In the genomic region with DNA sequence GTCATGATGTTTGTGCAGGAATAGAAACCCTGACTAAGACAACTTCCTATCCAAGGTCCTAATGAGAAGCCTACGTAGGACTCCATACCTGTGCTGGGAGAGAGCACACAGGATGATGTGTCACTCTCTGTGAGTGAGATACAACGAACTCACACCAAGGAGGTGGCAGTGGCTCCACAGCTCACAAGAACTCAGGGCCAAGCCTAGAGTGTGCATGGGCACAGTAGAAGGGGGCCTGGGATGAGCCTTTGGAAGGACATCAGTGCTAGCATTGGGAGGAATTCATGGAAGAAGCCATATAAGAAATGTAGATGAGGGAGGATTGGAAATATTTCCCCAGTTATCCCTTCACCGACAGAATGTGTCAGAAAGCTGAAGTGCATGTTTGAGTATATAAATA, we compare ENCODE assay signal across 19 mouse cellular contexts. TPM values are rescaled to one million over a fixed set of nuclear protein-coding genes. Genes with fewer than 3 reads are reported as not detected.
"Had no signal": no experiment of that assay in that cellular context is flagged by ENCODE, and none has a peak within 500 bp of the region (broad histone marks: within the 10 kb centered on the region; RNA-seq: fewer than 3 reads in every experiment).

No protein-coding gene starts in this region.

- H3K9ac ChIP-seq: intestine, embryonic 15.5 days; kidney, embryonic 15.5 days; limb, embryonic 13.5 days; lung, embryonic 14.5 days; stomach, embryonic 15.5 days had no signal

- H3K4me1 ChIP-seq: kidney, embryonic 15.5 days; limb, embryonic 13.5 days; stomach, embryonic 15.5 days had no signal

- H3K4me3 ChIP-seq: intestine, embryonic 15.5 days; kidney, embryonic 15.5 days; limb, embryonic 10.5 days; limb, embryonic 13.5 days; stomach, embryonic 15.5 days had no signal

- H3K36me3 ChIP-seq: intestine, embryonic 15.5 days; kidney, embryonic 15.5 days; limb, embryonic 10.5 days; limb, embryonic 13.5 days; stomach, embryonic 15.5 days had no signal

- H3K27me3 ChIP-seq: intestine, embryonic 15.5 days; kidney, embryonic 15.5 days; limb, embryonic 13.5 days; stomach, embryonic 15.5 days had no signal

- ATAC-seq: intestine, embryonic 15.5 days; lung, postnatal 0 days had no signal

- H3K9me3 ChIP-seq: intestine, embryonic 15.5 days; kidney, embryonic 15.5 days; limb, embryonic 10.5 days; limb, embryonic 13.5 days; stomach, embryonic 15.5 days had no signal

- H3K27ac ChIP-seq: kidney, embryonic 15.5 days; limb, embryonic 10.5 days; limb, embryonic 13.5 days; macrophage had no signal

- H3K4me2 ChIP-seq: kidney, embryonic 15.5 days; limb, embryonic 13.5 days; lung, embryonic 14.5 days; midbrain, embryonic 11.5 days; stomach, embryonic 15.5 days had no signal

- DNase-seq: kidney, adult 11 months; kidney, adult 8-10 months; kidney, postnatal 10 days; kidney, postnatal 36 days; lung, embryonic 14.5 days; midbrain, embryonic 14.5 days; right cerebral cortex, postnatal 14 days; right cerebral cortex, postnatal 4 days; spleen, adult 18-20 months; thymus, postnatal 25 days had no signal

RNA-seq across cellular contexts. Expression of gene Pip5k1b, which starts 39.7 kb away (rescaled TPM):
- polyA plus RNA-seq: liver, adult 2 months had no signal
